Mouse (Mus musculus): ENCODE results near the gene Krt1. TPM values are rescaled to one million over a fixed set of nuclear protein-coding genes. Genes with fewer than 3 reads are reported as not detected.

Gene Krt1
- polyA plus RNA-seq (2014; fragmentation: Nextera tagmentation; extraction: Ambion mirVana) = 1.00 and 1.4 TPM in 2 replicates

GRCm38 (mm10) chr15:101850694-101851093, at the start of gene Krt1:
Gene Krt1, minus strand, starts transcription at chr15:101850794.
- Histone ChIP-seq H3K27me3 (ENCODE audit: control insufficient read depth, insufficient read depth, low read length) (no peaks in the 10 kb centered on the region; the same call in 1 of the 2 replicates), H3K4me1 (ENCODE audit: control insufficient read depth, insufficient read depth, low read length) (peaks cover 4% of the 10 kb centered on the region; the same call in 1 of the 2 replicates)
- no peak for ATAC-seq (ENCODE audit: low FRiP score)

GRCm38 (mm10) chr15:101895216-101895615, 44.6 kb upstream of the Krt1 start:
- ATAC-seq (ENCODE audit: low FRiP score) (no peak), DNase-seq (ENCODE audit: low spot score, missing footprints) (no peak)
- Histone ChIP-seq H3K4me3 (ENCODE audit: low read depth, low read length) (no peak overlapping the region), H3K9ac (ENCODE audit: low read length) (no peak overlapping the region), H3K27me3 (ENCODE audit: control insufficient read depth, insufficient read depth, low read length) (no peaks in the 10 kb centered on the region), H3K9me3 (ENCODE audit: control insufficient read depth, low read length) (no peaks in the 10 kb centered on the region), H3K4me1 (ENCODE audit: control insufficient read depth, insufficient read depth, low read length) (no peaks in the 10 kb centered on the region), H3K36me3 (ENCODE audit: control insufficient read depth, insufficient read depth, low read length) (no peaks in the 10 kb centered on the region), H3K4me2 (no peak overlapping the region), H3K27ac (ENCODE audit: low read depth, low read length) (no peak overlapping the region)
- WGBS = 93% methylated on average over 4 of the region's 4 CpGs

More at GRCm38 (mm10) chr15:101850694-101851093, at the start of gene Krt1:
- no peak for DNase-seq (ENCODE audit: low spot score, missing footprints)
- Histone ChIP-seq H3K9ac (ENCODE audit: low read length) (no peak within 1 kb of the TSS), H3K4me2 (no peak within 1 kb of the TSS), H3K36me3 (ENCODE audit: control insufficient read depth, insufficient read depth, low read length) (no peaks in the 10 kb centered on the region), H3K4me3 (ENCODE audit: low read depth, low read length) (no peak within 1 kb of the TSS), H3K27ac (ENCODE audit: low read depth, low read length) (no peak within 1 kb of the TSS), H3K9me3 (ENCODE audit: control insufficient read depth, low read length) (no peaks in the 10 kb centered on the region)
- WGBS = 82% methylated on average over 6 of the region's 6 CpGs

GRCm38 (mm10) chr15:101892820-101893219, 42.2 kb upstream of the Krt1 start, which contains the start of gene Krt76:
Gene Krt76, minus strand, starts transcription at chr15:101892920.
- Histone ChIP-seq H3K4me3 (ENCODE audit: low read depth, low read length) (no peak within 1 kb of the TSS), H3K9ac (ENCODE audit: low read length) (no peak within 1 kb of the TSS), H3K9me3 (ENCODE audit: control insufficient read depth, low read length) (no peaks in the 10 kb centered on the region), H3K4me1 (ENCODE audit: control insufficient read depth, insufficient read depth, low read length) (no peaks in the 10 kb centered on the region), H3K36me3 (ENCODE audit: control insufficient read depth, insufficient read depth, low read length) (no peaks in the 10 kb centered on the region), H3K27me3 (ENCODE audit: control insufficient read depth, insufficient read depth, low read length) (no peaks in the 10 kb centered on the region), H3K4me2 (no peak within 1 kb of the TSS), H3K27ac (ENCODE audit: low read depth, low read length) (no peak within 1 kb of the TSS)
- ATAC-seq (ENCODE audit: low FRiP score) (no peak), DNase-seq (ENCODE audit: low spot score, missing footprints) (no peak)
- 60% methylated on average over 4 of the region's 4 CpGs for WGBS

GRCm38 (mm10) chr15:101879776-101880175, 29.2 kb upstream of the Krt1 start:
- H3K9ac ChIP-seq (ENCODE audit: low read length) = no peak overlapping the region
- H3K36me3 ChIP-seq (ENCODE audit: control insufficient read depth, insufficient read depth, low read length) = no peaks in the 10 kb centered on the region
- H3K4me2 ChIP-seq = no peak overlapping the region
- H3K4me3 ChIP-seq (ENCODE audit: low read depth, low read length) = no peak overlapping the region
- H3K9me3 ChIP-seq (ENCODE audit: control insufficient read depth, low read length) = no peaks in the 10 kb centered on the region
- no peak overlapping the region for H3K27ac ChIP-seq (ENCODE audit: low read depth, low read length)
- H3K27me3 ChIP-seq (ENCODE audit: control insufficient read depth, insufficient read depth, low read length) = no peaks in the 10 kb centered on the region
- no peaks in the 10 kb centered on the region for H3K4me1 ChIP-seq (ENCODE audit: control insufficient read depth, insufficient read depth, low read length)
- WGBS = 25% methylated on average over 9 of the region's 11 CpGs
- ATAC-seq (ENCODE audit: low FRiP score) = no peak
- no peak for DNase-seq (ENCODE audit: low spot score, missing footprints)

GRCm38 (mm10) chr15:101878041-101878440, 27.4 kb upstream of the Krt1 start:
- WGBS = 75% methylated on average over 2 of the region's 2 CpGs
- DNase-seq (ENCODE audit: low spot score, missing footprints) = no peak

GRCm38 (mm10) chr15:101874383-101874782, 23.8 kb upstream of the Krt1 start:
- Histone ChIP-seq H3K27ac (ENCODE audit: low read depth, low read length) (no peak overlapping the region), H3K36me3 (ENCODE audit: control insufficient read depth, insufficient read depth, low read length) (no peaks in the 10 kb centered on the region), H3K4me3 (ENCODE audit: low read depth, low read length) (no peak overlapping the region), H3K27me3 (ENCODE audit: control insufficient read depth, insufficient read depth, low read length) (no peaks in the 10 kb centered on the region), H3K4me1 (ENCODE audit: control insufficient read depth, insufficient read depth, low read length) (no peaks in the 10 kb centered on the region), H3K9ac (ENCODE audit: low read length) (no peak overlapping the region), H3K9me3 (ENCODE audit: control insufficient read depth, low read length) (no peaks in the 10 kb centered on the region), H3K4me2 (no peak overlapping the region)
- 85% methylated on average over 1 of the region's 1 CpGs for WGBS
- ATAC-seq (ENCODE audit: low FRiP score) (no peak), DNase-seq (ENCODE audit: low spot score, missing footprints) (no peak)

More at GRCm38 (mm10) chr15:101878041-101878440, 27.4 kb upstream of the Krt1 start:
- Histone ChIP-seq H3K4me1 (ENCODE audit: control insufficient read depth, insufficient read depth, low read length) (no peaks in the 10 kb centered on the region), H3K9me3 (ENCODE audit: control insufficient read depth, low read length) (no peaks in the 10 kb centered on the region), H3K36me3 (ENCODE audit: control insufficient read depth, insufficient read depth, low read length) (no peaks in the 10 kb centered on the region), H3K4me2 (no peak overlapping the region), H3K9ac (ENCODE audit: low read length) (no peak overlapping the region), H3K27me3 (ENCODE audit: control insufficient read depth, insufficient read depth, low read length) (no peaks in the 10 kb centered on the region), H3K27ac (ENCODE audit: low read depth, low read length) (no peak overlapping the region), H3K4me3 (ENCODE audit: low read depth, low read length) (no peak overlapping the region)
- no peak for ATAC-seq (ENCODE audit: low FRiP score)

GRCm38 (mm10) chr15:101873231-101873630, 22.6 kb upstream of the Krt1 start:
- H3K4me1 ChIP-seq (ENCODE audit: control insufficient read depth, insufficient read depth, low read length) = no peaks in the 10 kb centered on the region
- no peak for ATAC-seq (ENCODE audit: low FRiP score)
- no peaks in the 10 kb centered on the region for H3K36me3 ChIP-seq (ENCODE audit: control insufficient read depth, insufficient read depth, low read length)
- H3K4me2 ChIP-seq = no peak overlapping the region
- no peaks in the 10 kb centered on the region for H3K27me3 ChIP-seq (ENCODE audit: control insufficient read depth, insufficient read depth, low read length)
- no peak overlapping the region for H3K9ac ChIP-seq (ENCODE audit: low read length)
- no peak for DNase-seq (ENCODE audit: low spot score, missing footprints)
- H3K27ac ChIP-seq (ENCODE audit: low read depth, low read length) = no peak overlapping the region
- no peak overlapping the region for H3K4me3 ChIP-seq (ENCODE audit: low read depth, low read length)
- H3K9me3 ChIP-seq (ENCODE audit: control insufficient read depth, low read length) = no peaks in the 10 kb centered on the region
- WGBS = 59% methylated on average over 4 of the region's 4 CpGs

GRCm38 (mm10) chr15:101869431-101869830, 18.8 kb upstream of the Krt1 start, which contains the start of gene Krt77:
Gene Krt77, minus strand, starts transcription at chr15:101869705.
- H3K4me2 ChIP-seq = no peak within 1 kb of the TSS
- ATAC-seq (ENCODE audit: low FRiP score) = no peak
- H3K36me3 ChIP-seq (ENCODE audit: control insufficient read depth, insufficient read depth, low read length) = no peaks in the 10 kb centered on the region
- no peak within 1 kb of the TSS for H3K9ac ChIP-seq (ENCODE audit: low read length)
- H3K27ac ChIP-seq (ENCODE audit: low read depth, low read length) = no peak within 1 kb of the TSS
- H3K4me1 ChIP-seq (ENCODE audit: control insufficient read depth, insufficient read depth, low read length) = no peaks in the 10 kb centered on the region
- 25% methylated on average over 6 of the region's 6 CpGs for WGBS
- no peak within 1 kb of the TSS for H3K4me3 ChIP-seq (ENCODE audit: low read depth, low read length)
- DNase-seq (ENCODE audit: low spot score, missing footprints) = no peak
- no peaks in the 10 kb centered on the region for H3K9me3 ChIP-seq (ENCODE audit: control insufficient read depth, low read length)
- no peaks in the 10 kb centered on the region for H3K27me3 ChIP-seq (ENCODE audit: control insufficient read depth, insufficient read depth, low read length)

- 86% methylated on average over 7 of the region's 7 CpGs for WGBS
- no peak overlapping the region for H3K4me3 ChIP-seq (ENCODE audit: low read depth, low read length)
- H3K9me3 ChIP-seq (ENCODE audit: control insufficient read depth, low read length) = no peaks in the 10 kb centered on the region
- H3K9ac ChIP-seq (ENCODE audit: low read length) = no peak overlapping the region
- H3K4me2 ChIP-seq = no peak overlapping the region
- DNase-seq (ENCODE audit: low spot score, missing footprints) = no peak
- H3K27ac ChIP-seq (ENCODE audit: low read depth, low read length) = no peak overlapping the region
- no peaks in the 10 kb centered on the region for H3K36me3 ChIP-seq (ENCODE audit: control insufficient read depth, insufficient read depth, low read length)
- no peaks in the 10 kb centered on the region for H3K4me1 ChIP-seq (ENCODE audit: control insufficient read depth, insufficient read depth, low read length)
- no peaks in the 10 kb centered on the region for H3K27me3 ChIP-seq (ENCODE audit: control insufficient read depth, insufficient read depth, low read length)
- ATAC-seq (ENCODE audit: low FRiP score) = no peak
Measured at GRCm38 (mm10) chr15:101866754-101867153, 16.2 kb upstream of the Krt1 start.
